Mouse (Mus musculus) olfactory bulb, adult 2 months (tissue): ENCODE measurements around the gene Rnf167. TPM values are rescaled to one million over a fixed set of nuclear protein-coding genes. Genes with fewer than 3 reads are reported as not detected.

Experiments used
- H3K27ac ChIP-seq: fragments of 200-500 bp; 2 replicates; pipeline ENCODE4 v1.5.1; 2012; ENCODE audit warnings: low read depth, low read length; ENCODE audit not compliant: insufficient read depth
- H3K4me1 ChIP-seq: fragments of 200-500 bp; 2 replicates; pipeline ENCODE4 v1.6.1; 2012; ENCODE audit warnings: low read length; ENCODE audit not compliant: control insufficient read depth, insufficient read depth
- H3K4me3 ChIP-seq: fragments of 200-500 bp; 2 replicates; pipeline ENCODE4 v1.5.1; 2012; ENCODE audit warnings: mild to moderate bottlenecking, low read depth, low read length, moderate library complexity; ENCODE audit not compliant: insufficient read depth
- CTCF ChIP-seq: fragments of 200-500 bp; IDR thresholded peaks from 2 replicates; pipeline ENCODE4 v1.5.1; 2012; ENCODE audit warnings: low read depth, mild to moderate bottlenecking, low read length, moderate library complexity; ENCODE audit not compliant: insufficient read depth
- POLR2A ChIP-seq: fragments of 200-500 bp; IDR thresholded peaks from 2 replicates; pipeline ENCODE4 v1.6.1; 2012; ENCODE audit warnings: mild to moderate bottlenecking, low read depth, low read length, moderate library complexity; ENCODE audit not compliant: insufficient read depth
- WGBS: fragments of 180-500 bp; shearing (Covaris S2); methylation state at CpG from one replicate; pipeline ENCODE4 v1.1.7; 2018; 5-methylcytosine and 5-hydroxymethylcytosine counted together
- polyA plus RNA-seq: library from polyadenylated mRNA; stranded (reverse); fragments of >200 nt; gene quantifications from 2 replicates; pipeline ENCODE4 v1.2.4, GENCODE M21; 2012; ENCODE audit warnings: low replicate concordance; ENCODE audit not compliant: missing spikeins, insufficient read depth, insufficient read length

Gene Rnf167
- polyA plus RNA-seq, 1 experiment, result not detected

GRCm38 (mm10) chr11:70679361-70679760, 32.3 kb downstream of the Rnf167 start:
- Histone ChIP-seq H3K27ac (no peak overlapping the region), H3K4me3 (no peak overlapping the region), H3K4me1 (peaks cover 10% of the 10 kb centered on the region)
- no peak for TF ChIP-seq CTCF
- 95% methylated on average over 8 of the region's 8 CpGs for WGBS

GRCm38 (mm10) chr11:70679894-70680293, 32.9 kb downstream of the Rnf167 start:
- 87% methylated on average over 8 of the region's 8 CpGs for WGBS
- no peak overlapping the region for H3K4me3 ChIP-seq
- H3K27ac ChIP-seq, result no peak overlapping the region
- TF ChIP-seq POLR2A (no peak), CTCF (no peak)
- H3K4me1 ChIP-seq, result peaks cover 10% of the 10 kb centered on the region

- no peak overlapping the region for H3K4me3 ChIP-seq
- no peak for TF ChIP-seq CTCF
- TF ChIP-seq POLR2A, result no peak
- H3K27ac ChIP-seq, result no peak overlapping the region
- peaks cover 10% of the 10 kb centered on the region for H3K4me1 ChIP-seq
- WGBS, result 73% methylated on average over 12 of the region's 12 CpGs
These were observed 34.1 kb downstream of the Rnf167 start for GRCm38 (mm10) chr11:70681170-70681569.

GRCm38 (mm10) chr11:70681897-70682581, 35.0 kb downstream of the Rnf167 start:
- peaks cover 11% of the 10 kb centered on the region for H3K4me1 ChIP-seq
- no peak overlapping the region for H3K27ac ChIP-seq
- no peak overlapping the region for H3K4me3 ChIP-seq

GRCm38 (mm10) chr11:70683640-70684039, 36.6 kb downstream of the Rnf167 start:
- WGBS, result 88% methylated on average over 5 of the region's 5 CpGs
- peaks cover 16% of the 10 kb centered on the region for H3K4me1 ChIP-seq
- H3K27ac ChIP-seq, result no peak overlapping the region
- TF ChIP-seq CTCF (no peak), POLR2A (no peak)
- no peak overlapping the region for H3K4me3 ChIP-seq

More at GRCm38 (mm10) chr11:70681897-70682581, 35.0 kb downstream of the Rnf167 start:
- 9% methylated on average over 11 of the region's 11 CpGs for WGBS
- no peak for TF ChIP-seq CTCF
- TF ChIP-seq POLR2A, result no peak

- Histone ChIP-seq H3K4me1 (peaks cover 15% of the 10 kb centered on the region), H3K4me3 (peak overlapping the region; percentile 87), H3K27ac (peak overlapping the region; percentile 67)
- WGBS, result under 1% methylated on average over 16 of the region's 16 CpGs
- no peak for TF ChIP-seq POLR2A
- no peak for TF ChIP-seq CTCF
These were observed 40.0 kb downstream of the Rnf167 start for GRCm38 (mm10) chr11:70686901-70687566.

GRCm38 (mm10) chr11:70687601-70688199, 40.7 kb downstream of the Rnf167 start, which contains the start of gene Camta2:
Gene Camta2 (minus strand): TSS chr11:70688105.
- H3K27ac ChIP-seq, result peak within 1 kb of the TSS; percentile 67
- H3K4me1 ChIP-seq, result peaks cover 8% of the 10 kb centered on the region; the same call in 1 of the 2 replicates
- peak within 1 kb of the TSS; percentile 87 for H3K4me3 ChIP-seq
- TF ChIP-seq CTCF (peak; percentile 73), POLR2A (peak; percentile 88)
- under 1% methylated on average over 55 of the region's 55 CpGs for WGBS

GRCm38 (mm10) chr11:70688372-70688771, 41.3 kb downstream of the Rnf167 start:
- Histone ChIP-seq H3K4me3 (peak overlapping the region; percentile 87), H3K4me1 (peaks cover 6% of the 10 kb centered on the region; the same call in 1 of the 2 replicates), H3K27ac (peak overlapping the region; percentile 67)
- TF ChIP-seq POLR2A (no peak), CTCF (no peak)
- WGBS, result 4% methylated on average over 8 of the region's 8 CpGs

- 41% methylated on average over 4 of the region's 4 CpGs for WGBS
- H3K27ac ChIP-seq, result no peak overlapping the region
- H3K4me3 ChIP-seq, result no peak overlapping the region
- TF ChIP-seq POLR2A (no peak), CTCF (no peak)
- H3K4me1 ChIP-seq, result peaks cover 6% of the 10 kb centered on the region; the same call in 1 of the 2 replicates
These were observed 42.5 kb downstream of the Rnf167 start for GRCm38 (mm10) chr11:70689578-70689977.
